Mouse (Mus musculus): ENCODE measurements at regions not wholly inside any gene's neighbourhood (a gene's known extent, or its start where the extent isn't known, plus 50 kb on each side); places are given as distances from the start of the nearest gene placed in this dataset. TPM values are rescaled to one million over a fixed set of nuclear protein-coding genes. Genes with fewer than 3 reads are reported as not detected.

MicroRNAs encoded in the stretch of these regions (microRNA counts, 519-probe panel; counts per million panel counts)
- microRNA mmu-miR-710 = 2,429 counts per million, percentile 34 among the panel's probes with 10 or more counts

Small RNA genes in the stretch of these regions (microRNA-seq; reads per million reads assigned to microRNA genes)
- gene Mir710 = not detected

Data from limb, embryonic 13.5 days (tissue).